Mouse (Mus musculus) limb, embryonic 10.5 days (tissue): ENCODE measurements around the gene 2310046K23Rik. TPM values are rescaled to one million over a fixed set of nuclear protein-coding genes. Genes with fewer than 3 reads are reported as not detected.

Experiments
- DNase-seq: peaks from one replicate; pipeline ENCODE4 v3.0.0-alpha.2; 2017; ENCODE audit warnings: low spot score
- H3K27ac ChIP-seq: fragments of 300-500 bp; sonication (generic); 2 replicates; pipeline ENCODE4 v1.5.1; 2016; ENCODE audit warnings: mild to moderate bottlenecking
- H3K27me3 ChIP-seq: fragments of 300-500 bp; sonication (generic); 2 replicates; pipeline ENCODE4 v1.6.1; 2016; ENCODE audit warnings: low read depth, mild to moderate bottlenecking; ENCODE audit not compliant: poor library complexity, severe bottlenecking
- H3K36me3 ChIP-seq: fragments of 300-500 bp; sonication (generic); 2 replicates; pipeline ENCODE4 v1.6.1; 2016; ENCODE audit warnings: mild to moderate bottlenecking, moderate library complexity
- H3K4me1 ChIP-seq: fragments of 300-500 bp; sonication (generic); 2 replicates; pipeline ENCODE4 v1.6.1; 2016
- H3K4me3 ChIP-seq: fragments of 300-500 bp; sonication (generic); 2 replicates; pipeline ENCODE4 v1.5.1; 2016; ENCODE audit warnings: mild to moderate bottlenecking, moderate library complexity
- H3K9me3 ChIP-seq: fragments of 300-500 bp; sonication (generic); replicated peaks from 2 replicates; pipeline ENCODE4 v1.6.1; 2016; ENCODE audit warnings: mild to moderate bottlenecking
- WGBS: fragments of 180-500 bp; shearing (Covaris S2); methylation state at CpG from one replicate; pipeline ENCODE4 v1.1.7; 2016; 5-methylcytosine and 5-hydroxymethylcytosine counted together
- polyA plus RNA-seq: library from polyadenylated mRNA; unstranded; fragments of >200 nt; fragmentation: Nextera tagmentation; extraction: Ambion mirVana; gene quantifications from 2 replicates; pipeline ENCODE4 v1.2.1, GENCODE M21; 2016

Gene 2310046K23Rik
- not detected in 2 replicates for polyA plus RNA-seq

- no peak for DNase-seq
- Histone ChIP-seq H3K4me1 (no peaks in the 10 kb centered on the region), H3K9me3 (no peaks in the 10 kb centered on the region), H3K4me3 (no peak within 1 kb of the TSS), H3K27ac (no peak within 1 kb of the TSS), H3K27me3 (no peaks in the 10 kb centered on the region), H3K36me3 (no peaks in the 10 kb centered on the region)
- WGBS: 92% methylated on average over 3 of the region's 3 CpGs
These were observed at the start of gene 2310046K23Rik for GRCm38 (mm10) chr3:92534411-92534810. TSS of gene 2310046K23Rik (minus strand) at chr3:92534511.

GRCm38 (mm10) chr3:92583164-92583826 is 49.0 kb upstream of the 2310046K23Rik start:
- Histone ChIP-seq H3K27me3 (no peaks in the 10 kb centered on the region), H3K9me3 (no peaks in the 10 kb centered on the region), H3K4me1 (no peaks in the 10 kb centered on the region), H3K4me3 (no peak overlapping the region), H3K27ac (no peak overlapping the region), H3K36me3 (no peaks in the 10 kb centered on the region)
- no peak for DNase-seq
- WGBS: 82% methylated on average over 3 of the region's 3 CpGs

GRCm38 (mm10) chr3:92579508-92579907 is 45.2 kb upstream of the 2310046K23Rik start:
- Histone ChIP-seq H3K9me3 (no peaks in the 10 kb centered on the region), H3K4me1 (no peaks in the 10 kb centered on the region), H3K27ac (no peak overlapping the region), H3K4me3 (no peak overlapping the region), H3K36me3 (no peaks in the 10 kb centered on the region), H3K27me3 (no peaks in the 10 kb centered on the region)
- DNase-seq: no peak
- 82% methylated on average over 1 of the region's 1 CpGs for WGBS

- Histone ChIP-seq H3K36me3 (no peaks in the 10 kb centered on the region), H3K27me3 (no peaks in the 10 kb centered on the region), H3K9me3 (no peaks in the 10 kb centered on the region), H3K4me1 (no peaks in the 10 kb centered on the region), H3K27ac (no peak overlapping the region), H3K4me3 (no peak overlapping the region)
- DNase-seq: no peak
- WGBS: 73% methylated on average over 4 of the region's 4 CpGs
These were observed 44.5 kb upstream of the 2310046K23Rik start for GRCm38 (mm10) chr3:92578652-92579413.

- no peaks in the 10 kb centered on the region for H3K27me3 ChIP-seq
- H3K36me3 ChIP-seq: no peaks in the 10 kb centered on the region
- H3K27ac ChIP-seq: no peak within 1 kb of the TSS
- H3K4me1 ChIP-seq: peaks cover 6% of the 10 kb centered on the region; the same call in 1 of the 2 replicates
- DNase-seq: no peak
- no peak within 1 kb of the TSS for H3K4me3 ChIP-seq
- no peaks in the 10 kb centered on the region for H3K9me3 ChIP-seq
- 90% methylated on average over 1 of the region's 1 CpGs for WGBS
These were observed 39.2 kb upstream of the 2310046K23Rik start, which contains the start of gene Ivl for GRCm38 (mm10) chr3:92573449-92574041. TSS of gene Ivl (minus strand) at chr3:92573735.

- WGBS: 61% methylated on average over 2 of the region's 2 CpGs
- no peaks in the 10 kb centered on the region for H3K36me3 ChIP-seq
- H3K27ac ChIP-seq: no peak overlapping the region
- H3K4me1 ChIP-seq: peaks cover 6% of the 10 kb centered on the region; the same call in 1 of the 2 replicates
- no peaks in the 10 kb centered on the region for H3K27me3 ChIP-seq
- H3K9me3 ChIP-seq: no peaks in the 10 kb centered on the region
- no peak for DNase-seq
- H3K4me3 ChIP-seq: no peak overlapping the region
These were observed 38.3 kb upstream of the 2310046K23Rik start for GRCm38 (mm10) chr3:92572514-92573155.

- no peak for DNase-seq
- H3K4me1 ChIP-seq: peaks cover 6% of the 10 kb centered on the region; the same call in 1 of the 2 replicates
- no peak overlapping the region for H3K4me3 ChIP-seq
- H3K9me3 ChIP-seq: no peaks in the 10 kb centered on the region
- no peak overlapping the region for H3K27ac ChIP-seq
- H3K36me3 ChIP-seq: no peaks in the 10 kb centered on the region
- H3K27me3 ChIP-seq: no peaks in the 10 kb centered on the region
- 89% methylated on average over 2 of the region's 2 CpGs for WGBS
These were observed 34.4 kb upstream of the 2310046K23Rik start for GRCm38 (mm10) chr3:92568752-92569151.

- Histone ChIP-seq H3K4me3 (no peak overlapping the region), H3K4me1 (no peaks in the 10 kb centered on the region), H3K9me3 (no peaks in the 10 kb centered on the region), H3K27ac (no peak overlapping the region), H3K36me3 (no peaks in the 10 kb centered on the region), H3K27me3 (no peaks in the 10 kb centered on the region)
- no peak for DNase-seq
These were observed 31.1 kb upstream of the 2310046K23Rik start for GRCm38 (mm10) chr3:92565418-92565817.

- no peak for DNase-seq
- Histone ChIP-seq H3K36me3 (no peaks in the 10 kb centered on the region), H3K27me3 (no peaks in the 10 kb centered on the region)
These were observed 22.0 kb downstream of the 2310046K23Rik start for GRCm38 (mm10) chr3:92512325-92512724.

GRCm38 (mm10) chr3:92510786-92511185 is 23.5 kb downstream of the 2310046K23Rik start:
- Histone ChIP-seq H3K27ac (no peak overlapping the region), H3K36me3 (no peaks in the 10 kb centered on the region), H3K9me3 (no peaks in the 10 kb centered on the region), H3K4me3 (no peak overlapping the region), H3K4me1 (no peaks in the 10 kb centered on the region), H3K27me3 (no peaks in the 10 kb centered on the region)
- peak; percentile 35 for DNase-seq

More at GRCm38 (mm10) chr3:92512325-92512724, 22.0 kb downstream of the 2310046K23Rik start:
- H3K9me3 ChIP-seq: no peaks in the 10 kb centered on the region
- no peak overlapping the region for H3K27ac ChIP-seq
- H3K4me3 ChIP-seq: no peak overlapping the region
- no peaks in the 10 kb centered on the region for H3K4me1 ChIP-seq

GRCm38 (mm10) chr3:92508185-92508584 is 26.1 kb downstream of the 2310046K23Rik start:
- no peaks in the 10 kb centered on the region for H3K36me3 ChIP-seq
- WGBS: 91% methylated on average over 1 of the region's 1 CpGs
- no peak for DNase-seq
- H3K27ac ChIP-seq: no peak overlapping the region
- H3K27me3 ChIP-seq: no peaks in the 10 kb centered on the region
- H3K4me3 ChIP-seq: no peak overlapping the region
- no peaks in the 10 kb centered on the region for H3K4me1 ChIP-seq
- no peaks in the 10 kb centered on the region for H3K9me3 ChIP-seq

GRCm38 (mm10) chr3:92503528-92503927 is 30.8 kb downstream of the 2310046K23Rik start:
- Histone ChIP-seq H3K36me3 (no peaks in the 10 kb centered on the region), H3K4me1 (no peaks in the 10 kb centered on the region), H3K4me3 (no peak overlapping the region), H3K27ac (no peak overlapping the region), H3K9me3 (no peaks in the 10 kb centered on the region), H3K27me3 (no peaks in the 10 kb centered on the region)
- DNase-seq: no peak

- WGBS: 100% methylated on average over 1 of the region's 1 CpGs
These were observed 33.9 kb downstream of the 2310046K23Rik start, which contains the start of gene Sprr4 for GRCm38 (mm10) chr3:92500393-92500792. TSS of gene Sprr4 (minus strand) at chr3:92500493.

More at GRCm38 (mm10) chr3:92500393-92500792, 33.9 kb downstream of the 2310046K23Rik start, which contains the start of gene Sprr4:
- DNase-seq: no peak
- Histone ChIP-seq H3K36me3 (no peaks in the 10 kb centered on the region), H3K27ac (no peak within 1 kb of the TSS), H3K9me3 (no peaks in the 10 kb centered on the region), H3K4me3 (no peak within 1 kb of the TSS), H3K27me3 (no peaks in the 10 kb centered on the region), H3K4me1 (no peaks in the 10 kb centered on the region)
